Mouse (Mus musculus) embryo, embryonic 10.5 days (tissue): Measurements from ENCODE around the gene Med9.

Experiments used
- DNase-seq: peaks from one replicate; pipeline ENCODE4 v3.0.0-alpha.2; 2015; ENCODE audit warnings: low spot score

The Med9 gene

GRCm38 (mm10) chr11:60001231-60001980 is 53.4 kb downstream of the Med9 start:
- DNase-seq = no peak

- no peak for DNase-seq
Measured at GRCm38 (mm10) chr11:60003811-60004210, 55.8 kb downstream of the Med9 start.

GRCm38 (mm10) chr11:60004716-60005115 is 56.7 kb downstream of the Med9 start:
- DNase-seq = no peak

- no peak for DNase-seq
Measured at GRCm38 (mm10) chr11:60005866-60006265, 57.9 kb downstream of the Med9 start.

- DNase-seq = no peak
Measured at GRCm38 (mm10) chr11:60009451-60009850, 61.4 kb downstream of the Med9 start.

GRCm38 (mm10) chr11:60011516-60011915 is 63.5 kb downstream of the Med9 start:
- no peak for DNase-seq
